Mouse (Mus musculus) E14TG2a.4 (cell line): ENCODE results near the gene Rnf216.

ENCODE experiments used
- CTCF ChIP-seq: conservative IDR thresholded peaks from 2 replicates; pipeline ENCODE4 v1.5.1; 2014; ENCODE audit warnings: low read length
- NANOG ChIP-seq: IDR thresholded peaks from 2 replicates; pipeline ENCODE4 v1.6.1; 2014; ENCODE audit warnings: borderline replicate concordance, low read length, mixed read lengths
- POU5F1 ChIP-seq: IDR thresholded peaks from 2 replicates; pipeline ENCODE4 v1.6.1; 2014; ENCODE audit warnings: low read length, borderline replicate concordance

DNA sequence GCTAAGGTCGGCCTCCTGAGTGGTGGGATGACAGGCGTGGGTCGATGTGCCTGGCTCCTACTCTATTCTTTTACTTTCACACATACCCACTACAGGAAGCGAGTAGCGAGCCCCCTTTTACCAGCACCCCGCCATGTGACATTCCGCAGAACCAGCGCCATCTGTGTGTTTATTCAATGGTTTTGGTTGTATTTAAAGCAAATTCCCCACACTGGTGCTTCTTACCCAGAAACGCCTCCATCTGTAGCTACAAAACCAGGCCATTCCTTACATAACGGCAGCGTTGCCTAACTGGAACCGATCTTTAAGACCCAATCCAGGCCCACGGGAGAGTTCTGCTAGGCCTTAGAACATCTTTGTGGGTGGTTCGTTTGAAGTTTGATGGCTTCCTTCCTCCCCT is 144.4 kb downstream of the Rnf216 start:
- TF ChIP-seq CTCF, result no peak
- TF ChIP-seq POU5F1, result no peak
- no peak for TF ChIP-seq NANOG
